Mouse (Mus musculus) retina, adult 2 months (tissue): ENCODE results near the gene Cpsf4.
A peak's percentile ranks its signal among the peaks of the same experiment; 100 is the strongest.
"Not testable (repeated sequence)": the region's sequence is repeated elsewhere in the genome, so short reads cannot be mapped to it uniquely, and the experiment has no call there.

Source experiments
- DNase-seq: peaks from one replicate; pipeline ENCODE4 v3.0.0-alpha.2; 2012; ENCODE audit warnings: low read depth, low spot score

Gene Cpsf4

GRCm38 (mm10) chr5:145219981-145220380 lies 53.0 kb downstream of the Cpsf4 start:
- DNase-seq, result no peak

- DNase-seq, result no peak
Measured at GRCm38 (mm10) chr5:145222840-145223239, 55.8 kb downstream of the Cpsf4 start.

GRCm38 (mm10) chr5:145223395-145223794 lies 56.4 kb downstream of the Cpsf4 start:
- no peak for DNase-seq

GRCm38 (mm10) chr5:145226453-145226852 lies 59.4 kb downstream of the Cpsf4 start:
- no peak for DNase-seq

- DNase-seq, result not testable (repeated sequence)
Measured at GRCm38 (mm10) chr5:145229283-145229682, 62.3 kb downstream of the Cpsf4 start.

- DNase-seq, result no peak
Measured at GRCm38 (mm10) chr5:145230641-145231040, 63.6 kb downstream of the Cpsf4 start.

GRCm38 (mm10) chr5:145231367-145231871 lies 64.4 kb downstream of the Cpsf4 start, which contains the start of gene Zfp655:
TSS of gene Zfp655 (plus strand) at chr5:145231715.
- DNase-seq, result peak; percentile 92
